Mouse (Mus musculus) erythroblast, embryonic 14.5 days (primary cell): ENCODE data around the gene Npepl1. TPM values are rescaled to one million over a fixed set of nuclear protein-coding genes. Genes with fewer than 3 reads are reported as not detected.

ENCODE experiments used
- H3K27me3 ChIP-seq: 2 replicates; pipeline ENCODE4 v1.6.1; 2012; ENCODE audit warnings: inconsistent platforms; ENCODE audit not compliant: control insufficient read depth
- H3K36me3 ChIP-seq: 2 replicates; pipeline ENCODE4 v1.6.1; 2012; ENCODE audit warnings: mild to moderate bottlenecking, inconsistent platforms; ENCODE audit not compliant: control insufficient read depth
- H3K4me1 ChIP-seq: 2 replicates; pipeline ENCODE4 v1.6.1; 2012; ENCODE audit warnings: inconsistent platforms; ENCODE audit not compliant: control insufficient read depth
- H3K4me3 ChIP-seq: replicated peaks from 2 replicates; pipeline ENCODE3; 2012; ENCODE audit warnings: moderate library complexity, mild to moderate bottlenecking, inconsistent platforms
- H3K9me3 ChIP-seq: 2 replicates; pipeline ENCODE4 v1.6.1; 2012; ENCODE audit warnings: low read length, inconsistent platforms, mixed read lengths; ENCODE audit not compliant: control insufficient read depth
- GATA1 ChIP-seq: IDR thresholded peaks from 2 replicates; pipeline ENCODE4 v1.6.1; 2012; ENCODE audit warnings: low read length, inconsistent platforms, mixed read lengths
- TAL1 ChIP-seq: IDR thresholded peaks from 3 replicates; pipeline ENCODE4 v1.6.1; 2012; ENCODE audit warnings: low read length, inconsistent platforms, mixed read lengths
- polyA plus RNA-seq: library from polyadenylated mRNA; stranded (reverse); fragments of >175 nt; gene quantifications from 2 replicates; pipeline ENCODE4 v1.2.3, GENCODE M21; 2012

Npepl1 gene
- polyA plus RNA-seq, 1 experiment = 2.3 TPM

GRCm38 (mm10) chr2:174103527-174103926, 6.6 kb upstream of the Npepl1 start:
- peaks cover 13% of the 10 kb centered on the region for H3K36me3 ChIP-seq
- H3K9me3 ChIP-seq = no peaks in the 10 kb centered on the region
- no peaks in the 10 kb centered on the region for H3K4me1 ChIP-seq
- TF ChIP-seq GATA1 (no peak), TAL1 (no peak)
- H3K4me3 ChIP-seq = no peak overlapping the region
- no peaks in the 10 kb centered on the region for H3K27me3 ChIP-seq

- Histone ChIP-seq H3K9me3 (no peaks in the 10 kb centered on the region), H3K4me1 (peaks cover 21% of the 10 kb centered on the region), H3K27me3 (no peaks in the 10 kb centered on the region), H3K36me3 (no peaks in the 10 kb centered on the region; the same call in 1 of the 2 replicates), H3K4me3 (no peak overlapping the region)
- TF ChIP-seq GATA1 (no peak), TAL1 (no peak)
Observed at GRCm38 (mm10) chr2:174107375-174107774, 2.8 kb upstream of the Npepl1 start.

GRCm38 (mm10) chr2:174110783-174111549, 817 bp downstream of the Npepl1 start:
- Histone ChIP-seq H3K9me3 (no peaks in the 10 kb centered on the region), H3K4me1 (peaks cover 21% of the 10 kb centered on the region), H3K27me3 (no peaks in the 10 kb centered on the region), H3K4me3 (peak overlapping the region; percentile 67), H3K36me3 (peaks cover 24% of the 10 kb centered on the region)
- no peak for TF ChIP-seq GATA1
- TF ChIP-seq TAL1 = no peak

- no peak for TF ChIP-seq GATA1
- TF ChIP-seq TAL1 = no peak
- Histone ChIP-seq H3K9me3 (no peaks in the 10 kb centered on the region), H3K4me3 (no peak overlapping the region), H3K4me1 (peaks cover 21% of the 10 kb centered on the region), H3K36me3 (peaks cover 32% of the 10 kb centered on the region), H3K27me3 (no peaks in the 10 kb centered on the region)
Observed at GRCm38 (mm10) chr2:174112931-174113330, 2.8 kb downstream of the Npepl1 start.

GRCm38 (mm10) chr2:174114148-174114864, 4.2 kb downstream of the Npepl1 start:
- TF ChIP-seq TAL1 (no peak), GATA1 (no peak)
- Histone ChIP-seq H3K36me3 (peaks cover 43% of the 10 kb centered on the region), H3K4me3 (no peak overlapping the region), H3K9me3 (no peaks in the 10 kb centered on the region), H3K4me1 (peaks cover 21% of the 10 kb centered on the region), H3K27me3 (no peaks in the 10 kb centered on the region)

GRCm38 (mm10) chr2:174116929-174117328, 6.8 kb downstream of the Npepl1 start:
- H3K27me3 ChIP-seq = no peaks in the 10 kb centered on the region
- TF ChIP-seq GATA1 (no peak), TAL1 (no peak)
- H3K4me3 ChIP-seq = no peak overlapping the region
- H3K36me3 ChIP-seq = peaks cover 69% of the 10 kb centered on the region
- H3K4me1 ChIP-seq = peaks cover 1% of the 10 kb centered on the region
- no peaks in the 10 kb centered on the region for H3K9me3 ChIP-seq

- H3K4me3 ChIP-seq = no peak overlapping the region
- no peaks in the 10 kb centered on the region for H3K27me3 ChIP-seq
- H3K4me1 ChIP-seq = no peaks in the 10 kb centered on the region
- H3K36me3 ChIP-seq = peaks cover 78% of the 10 kb centered on the region
- no peaks in the 10 kb centered on the region for H3K9me3 ChIP-seq
- TF ChIP-seq GATA1 (no peak), TAL1 (no peak)
Observed at GRCm38 (mm10) chr2:174118141-174118540, 8.0 kb downstream of the Npepl1 start.

GRCm38 (mm10) chr2:174119259-174119658, 9.1 kb downstream of the Npepl1 start:
- no peaks in the 10 kb centered on the region for H3K4me1 ChIP-seq
- no peaks in the 10 kb centered on the region for H3K27me3 ChIP-seq
- H3K36me3 ChIP-seq = peaks cover 81% of the 10 kb centered on the region
- no peak for TF ChIP-seq GATA1
- H3K9me3 ChIP-seq = peaks cover 6% of the 10 kb centered on the region
- no peak overlapping the region for H3K4me3 ChIP-seq

GRCm38 (mm10) chr2:174120631-174121030, 10.5 kb downstream of the Npepl1 start:
- Histone ChIP-seq H3K36me3 (peaks cover 68% of the 10 kb centered on the region), H3K4me1 (no peaks in the 10 kb centered on the region), H3K9me3 (peaks cover 17% of the 10 kb centered on the region), H3K27me3 (no peaks in the 10 kb centered on the region), H3K4me3 (no peak overlapping the region)
- TF ChIP-seq GATA1 (no peak), TAL1 (no peak)
